Mouse (Mus musculus) G1E (cell line): Measurements from ENCODE around the gene Cct3. TPM values are rescaled to one million over a fixed set of nuclear protein-coding genes. Genes with fewer than 3 reads are reported as not detected.
"Not testable (repeated sequence)": the region's sequence is repeated elsewhere in the genome, so short reads cannot be mapped to it uniquely, and the experiment has no call there.

Experiments used
- ATAC-seq: 2 replicates; pipeline ENCODE4 v1.8.0; 2016; ENCODE audit warnings: mild to moderate bottlenecking; ENCODE audit not compliant: insufficient number of reproducible peaks, poor library complexity, low FRiP score, severe bottlenecking; ENCODE audit errors: extremely low read depth
- DNase-seq: peaks from one replicate; pipeline ENCODE4 v3.0.0; 2012; ENCODE audit warnings: low spot score
- H3K27me3 ChIP-seq: 2 replicates; pipeline ENCODE4 v1.6.1; 2012; ENCODE audit warnings: mild to moderate bottlenecking, low read length, inconsistent platforms; ENCODE audit not compliant: insufficient read depth
- H3K36me3 ChIP-seq: replicated peaks from 2 replicates; pipeline ENCODE3; 2012; ENCODE audit warnings: mild to moderate bottlenecking, inconsistent platforms
- H3K4me1 ChIP-seq: 2 replicates; pipeline ENCODE4 v1.6.1; 2012; ENCODE audit warnings: low read depth, low read length, inconsistent platforms, mixed read lengths; ENCODE audit not compliant: insufficient read depth
- H3K4me3 ChIP-seq: 2 replicates; pipeline ENCODE4 v1.5.1; 2012; ENCODE audit warnings: low read depth, mild to moderate bottlenecking, inconsistent platforms, low read length, moderate library complexity, mixed read lengths
- H3K9me3 ChIP-seq: replicated peaks from 2 replicates; pipeline ENCODE4 v1.6.1; 2012; ENCODE audit warnings: inconsistent platforms
- CTCF ChIP-seq: IDR thresholded peaks from 2 replicates; pipeline ENCODE4 v1.5.1; 2012; ENCODE audit warnings: low read depth, low read length, inconsistent platforms, mixed read lengths
- GATA1 ChIP-seq: IDR thresholded peaks from 2 replicates; pipeline ENCODE4 v1.6.1; 2012; ENCODE audit warnings: borderline replicate concordance, low read length, inconsistent platforms, mixed read lengths
- GATA2 ChIP-seq: IDR thresholded peaks from 2 replicates; pipeline ENCODE4 v1.6.1; 2012; ENCODE audit warnings: low read depth, low read length, inconsistent platforms, borderline replicate concordance
- POLR2AphosphoS5 ChIP-seq: IDR thresholded peaks from 2 replicates; pipeline ENCODE4 v1.6.1; 2012; ENCODE audit warnings: low read depth, low read length, inconsistent platforms; ENCODE audit not compliant: insufficient replicate concordance
- TAL1 ChIP-seq: conservative IDR thresholded peaks from 2 replicates; pipeline ENCODE4 v1.6.1; 2012; ENCODE audit warnings: low read depth, low read length, inconsistent platforms, mixed read lengths
- polyA plus RNA-seq: library from polyadenylated mRNA; stranded (reverse); fragments of >175 nt; gene quantifications from 2 replicates; pipeline ENCODE4 v1.2.3, GENCODE M21; 2012
- total RNA-seq, 2 experiments: library from RNA; stranded (forward) in 1 of 2; stranded (reverse) in 1 of 2; fragments of 200-1000 nt in 1 of 2; fragments of >200 nt in 1 of 2; fragmentation: Nextera tagmentation in 1 of 2; gene quantifications; 2 replicates each; pipeline ENCODE4 v1.2.3; 2014 to 2017

Cct3 gene
- total and polyA plus RNA-seq, 3 experiments, result 27.9 to 314 (median 234) TPM

GRCm38 (mm10) chr3:88291970-88292369 lies 4.9 kb upstream of the Cct3 start:
- Histone ChIP-seq H3K36me3 (peaks cover 43% of the 10 kb centered on the region), H3K27me3 (no peaks in the 10 kb centered on the region), H3K4me1 (peaks cover 11% of the 10 kb centered on the region), H3K4me3 (no peak overlapping the region), H3K9me3 (no peaks in the 10 kb centered on the region)
- TF ChIP-seq CTCF (peak; percentile 23; the same call in 1 of the 2 replicates), POLR2AphosphoS5 (no peak)
- ATAC-seq (no peak), DNase-seq (no peak)

GRCm38 (mm10) chr3:88295272-88295671 lies 1.6 kb upstream of the Cct3 start:
- not testable (repeated sequence) for H3K27me3 ChIP-seq
- peaks cover 44% of the 10 kb centered on the region for H3K36me3 ChIP-seq
- H3K4me3 ChIP-seq, result peak overlapping the region; percentile 74; the same call in 1 of the 2 replicates

DNA sequence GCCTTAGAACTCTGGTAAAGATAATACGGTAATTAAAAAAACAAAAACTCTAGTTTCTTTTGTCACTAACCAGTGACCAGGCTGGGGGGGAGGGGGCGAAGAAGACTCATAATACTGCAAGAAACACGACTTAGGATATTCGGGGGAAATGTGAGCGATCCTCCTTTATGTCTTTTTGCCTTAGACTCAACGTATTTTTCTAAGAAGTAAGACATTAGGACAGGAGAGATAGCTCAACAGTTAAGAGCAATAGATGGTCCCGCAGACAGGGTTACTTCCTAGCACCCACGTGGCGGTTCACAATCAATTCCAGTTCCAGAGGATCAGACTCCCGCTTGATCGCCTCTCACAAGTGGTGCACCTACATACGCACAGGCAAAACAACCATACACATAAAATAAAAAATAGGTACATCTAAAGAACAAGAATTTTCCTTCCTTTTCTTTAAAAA lies 781 bp upstream of the Cct3 start:
- Histone ChIP-seq H3K4me1 (peaks cover 30% of the 10 kb centered on the region), H3K9me3 (no peaks in the 10 kb centered on the region), H3K4me3 (peak overlapping the region; percentile 74), H3K36me3 (peaks cover 49% of the 10 kb centered on the region), H3K27me3 (no peaks in the 10 kb centered on the region)
- DNase-seq (peak; percentile 14), ATAC-seq (no peak)
- TF ChIP-seq GATA2 (no peak), CTCF (no peak), TAL1 (no peak), POLR2AphosphoS5 (no peak), GATA1 (no peak)

More at GRCm38 (mm10) chr3:88295272-88295671, 1.6 kb upstream of the Cct3 start:
- H3K9me3 ChIP-seq, DNase-seq, ATAC-seq: not testable (repeated sequence)
- H3K4me1 ChIP-seq, result peaks cover 30% of the 10 kb centered on the region

DNA sequence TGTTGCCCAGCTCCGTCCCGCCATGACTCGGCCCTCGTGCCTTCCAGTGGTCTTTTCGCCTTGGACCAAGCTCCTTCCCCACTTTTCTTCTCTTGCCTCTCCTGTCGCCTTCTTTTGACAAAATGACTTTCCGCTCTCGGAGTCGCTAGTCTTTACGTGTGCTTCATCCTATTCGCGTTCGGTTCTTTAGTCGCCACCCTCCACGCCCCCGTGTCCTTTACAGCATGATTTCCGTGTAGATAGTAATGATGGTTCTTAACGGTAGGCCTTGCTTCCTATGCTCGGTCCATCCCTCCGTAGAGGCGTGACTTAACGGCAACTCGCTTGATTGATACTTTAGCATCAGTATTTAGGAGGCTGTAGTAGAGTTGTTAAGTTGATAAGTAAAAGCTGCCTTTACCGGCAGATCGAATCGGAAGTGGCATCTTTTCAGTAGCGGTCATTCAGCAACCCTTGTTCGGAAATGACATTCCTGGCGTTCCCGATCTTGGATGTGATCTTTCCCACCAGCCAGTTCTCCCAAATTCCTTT lies 470 bp downstream of the Cct3 start:
- Histone ChIP-seq H3K9me3 (no peaks in the 10 kb centered on the region), H3K36me3 (peaks cover 58% of the 10 kb centered on the region), H3K4me3 (peak overlapping the region; percentile 74), H3K4me1 (peaks cover 32% of the 10 kb centered on the region), H3K27me3 (no peaks in the 10 kb centered on the region)
- TF ChIP-seq GATA2, result no peak
- TF ChIP-seq TAL1, result no peak
- no peak for TF ChIP-seq CTCF
- TF ChIP-seq GATA1, result no peak
- no peak for TF ChIP-seq POLR2AphosphoS5
- no peak for ATAC-seq
- DNase-seq, result peak; percentile 11

DNA sequence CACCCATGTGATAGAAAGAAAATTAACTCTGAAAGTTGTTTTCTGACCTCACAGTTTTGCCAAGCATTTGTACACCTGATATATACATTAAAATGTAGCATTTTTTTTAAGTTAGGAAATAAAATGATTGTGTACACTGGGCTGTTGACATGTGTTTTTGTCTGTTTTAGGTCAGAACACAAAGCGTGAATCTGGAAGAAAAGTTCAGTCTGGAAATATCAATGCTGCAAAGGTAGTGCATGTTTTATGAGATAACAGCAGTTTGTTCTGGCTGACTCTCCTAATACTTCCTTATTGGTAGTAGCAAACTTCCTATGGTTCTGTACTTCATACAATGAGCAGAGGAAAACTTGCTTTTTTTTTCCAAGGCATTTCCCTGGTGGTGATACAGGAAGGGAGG lies 2.3 kb downstream of the Cct3 start:
- ATAC-seq (no peak), DNase-seq (no peak)
- no peak overlapping the region for H3K4me3 ChIP-seq
- TF ChIP-seq POLR2AphosphoS5 (no peak), GATA1 (no peak), CTCF (no peak), GATA2 (no peak), TAL1 (peak; percentile 45)
- peaks cover 65% of the 10 kb centered on the region for H3K36me3 ChIP-seq
- peaks cover 33% of the 10 kb centered on the region for H3K4me1 ChIP-seq
- H3K9me3 ChIP-seq, result no peaks in the 10 kb centered on the region
- no peaks in the 10 kb centered on the region for H3K27me3 ChIP-seq

- peak; percentile 78 for DNase-seq
- ATAC-seq, result peak; percentile 72
- H3K4me3 ChIP-seq, result peak within 1 kb of the TSS; percentile 71
Observed at GRCm38 (mm10) chr3:88324951-88325405, 28.1 kb downstream of the Cct3 start, which contains the start of gene Glmp. Gene Glmp (plus strand): TSS chr3:88325023.

GRCm38 (mm10) chr3:88328956-88329355 lies 32.0 kb downstream of the Cct3 start:
- TF ChIP-seq TAL1 (no peak), GATA1 (no peak), GATA2 (no peak), CTCF (no peak), POLR2AphosphoS5 (no peak)
- ATAC-seq, result no peak
- H3K4me3 ChIP-seq, result no peak overlapping the region
- no peaks in the 10 kb centered on the region for H3K9me3 ChIP-seq
- no peak for DNase-seq
- H3K4me1 ChIP-seq, result peaks cover 41% of the 10 kb centered on the region
- H3K27me3 ChIP-seq, result no peaks in the 10 kb centered on the region
- peaks cover 72% of the 10 kb centered on the region for H3K36me3 ChIP-seq

More at GRCm38 (mm10) chr3:88324951-88325405, 28.1 kb downstream of the Cct3 start, which contains the start of gene Glmp:
- H3K36me3 ChIP-seq, result peaks cover 85% of the 10 kb centered on the region
- H3K4me1 ChIP-seq, result peaks cover 32% of the 10 kb centered on the region
- no peaks in the 10 kb centered on the region for H3K27me3 ChIP-seq
- no peak for TF ChIP-seq GATA2
- no peak for TF ChIP-seq GATA1
- no peak for TF ChIP-seq TAL1
- no peak for TF ChIP-seq CTCF
- TF ChIP-seq POLR2AphosphoS5, result no peak
- no peaks in the 10 kb centered on the region for H3K9me3 ChIP-seq
